Mouse (Mus musculus): Measurements from ENCODE around the gene Tasp1. TPM values are rescaled to one million over a fixed set of nuclear protein-coding genes. Genes with fewer than 3 reads are reported as not detected.

Tasp1 gene
- polyA plus RNA-seq, 1 experiment: 6.1 TPM

DNA sequence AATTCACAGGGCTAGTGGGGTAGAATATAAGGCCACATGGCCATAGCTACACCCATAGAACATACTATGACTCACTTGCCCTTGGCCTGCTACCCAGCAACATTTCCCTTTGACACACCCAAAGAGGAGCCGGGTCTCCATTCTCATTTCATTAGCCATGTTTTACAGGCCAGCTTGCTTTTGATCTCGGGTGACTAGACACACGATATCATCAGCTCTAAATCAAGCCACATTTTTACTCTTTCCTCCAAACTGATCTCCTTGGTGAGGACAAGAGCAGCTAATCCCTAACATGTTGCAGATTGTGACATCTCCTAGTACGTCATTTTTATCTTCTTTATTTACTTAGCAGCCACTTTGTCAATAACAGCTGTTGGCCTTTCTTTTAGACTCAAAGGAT is 277.9 kb downstream of the Tasp1 start:
- Histone ChIP-seq H3K4me1 (ENCODE audit: control insufficient read depth, insufficient read depth, insufficient read length, low read length) (no peaks in the 10 kb centered on the region), H3K4me3 (ENCODE audit: insufficient read depth, low read depth, low read length) (no peak overlapping the region), H3K27ac (replicated peaks; ENCODE audit: low read depth, low read length) (no peak overlapping the region)

DNA sequence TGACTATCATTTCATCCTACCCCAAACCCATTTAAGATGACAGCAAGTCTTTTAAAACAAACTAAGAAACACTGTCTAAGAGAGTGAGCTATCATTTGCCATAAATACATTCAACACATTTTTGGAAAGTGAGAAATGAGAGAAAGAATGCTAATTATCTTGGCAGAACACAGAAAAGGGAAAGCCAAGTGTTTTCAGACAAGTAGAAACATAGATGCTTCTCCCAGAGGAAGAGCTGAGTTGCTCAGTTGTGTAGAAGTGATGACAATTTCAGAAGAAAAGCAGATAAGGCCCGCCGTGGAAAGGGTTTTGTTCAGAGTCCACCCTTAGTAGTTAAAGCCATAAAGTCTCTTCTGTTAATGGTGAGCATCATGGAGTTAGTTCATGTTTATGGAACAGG is 281.7 kb downstream of the Tasp1 start:
- H3K4me1 ChIP-seq (ENCODE audit: control insufficient read depth, insufficient read depth, insufficient read length, low read length): no peaks in the 10 kb centered on the region
- no peak overlapping the region for H3K27ac ChIP-seq (replicated peaks; ENCODE audit: low read depth, low read length)
- H3K4me3 ChIP-seq (ENCODE audit: insufficient read depth, low read depth, low read length): no peak overlapping the region

DNA sequence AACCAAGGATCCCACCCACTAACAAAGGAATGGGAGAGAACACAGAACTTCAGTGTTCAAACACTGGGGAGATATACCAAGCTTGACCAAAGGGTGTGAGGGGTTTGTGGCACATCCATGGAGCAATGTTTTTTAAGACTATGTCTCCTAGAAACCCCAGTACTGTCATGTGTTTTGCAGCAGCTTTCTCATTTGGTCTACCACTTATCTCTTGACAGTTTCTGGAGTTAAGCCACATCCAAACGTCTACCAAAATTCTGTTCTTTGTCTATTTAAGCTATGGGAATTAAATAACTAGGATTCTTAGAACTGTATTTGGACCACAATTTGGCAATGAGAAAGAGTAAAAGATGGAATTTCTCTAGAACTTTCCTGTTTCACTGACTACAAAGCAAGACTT is 282.1 kb downstream of the Tasp1 start:
- no peak overlapping the region for H3K27ac ChIP-seq (replicated peaks; ENCODE audit: low read depth, low read length)
- H3K4me3 ChIP-seq (ENCODE audit: insufficient read depth, low read depth, low read length): no peak overlapping the region
- no peaks in the 10 kb centered on the region for H3K4me1 ChIP-seq (ENCODE audit: control insufficient read depth, insufficient read depth, insufficient read length, low read length)

Other genes with a start within 250 kb of the Tasp1 start
- not detected in 2 replicates for gene Gm17374, start 85.2 kb upstream of the Tasp1 start, polyA plus RNA-seq (2012; ENCODE audit: insufficient read depth, insufficient read length, missing spikeins)
- 10.4 and 16.9 TPM in 2 replicates for gene Esf1, start 103.8 kb upstream of the Tasp1 start, polyA plus RNA-seq (2012; ENCODE audit: insufficient read depth, insufficient read length, missing spikeins)
- 51.9 and 62.7 TPM in 2 replicates for gene Ndufaf5, start 103.8 kb upstream of the Tasp1 start, polyA plus RNA-seq (2012; ENCODE audit: insufficient read depth, insufficient read length, missing spikeins)